Mouse (Mus musculus) CD4-positive, CD25-positive, alpha-beta regulatory T cell, adult 4 months (primary cell): Measurements from ENCODE around the gene Nol7. TPM values are rescaled to one million over a fixed set of nuclear protein-coding genes. Genes with fewer than 3 reads are reported as not detected.

ENCODE experiments used
- ATAC-seq: one replicate; pipeline ENCODE4 v1.8.0; 2017
- polyA plus RNA-seq, 2 experiments: library from polyadenylated mRNA; unstranded; fragments of 100-300 nt; shearing (Covaris generic); gene quantifications; one replicate each; pipeline ENCODE4 v1.2.1; 2017

Gene Nol7
- 100 to 1,000 TPM; 126 to 136 TPM for polyA plus RNA-seq

DNA sequence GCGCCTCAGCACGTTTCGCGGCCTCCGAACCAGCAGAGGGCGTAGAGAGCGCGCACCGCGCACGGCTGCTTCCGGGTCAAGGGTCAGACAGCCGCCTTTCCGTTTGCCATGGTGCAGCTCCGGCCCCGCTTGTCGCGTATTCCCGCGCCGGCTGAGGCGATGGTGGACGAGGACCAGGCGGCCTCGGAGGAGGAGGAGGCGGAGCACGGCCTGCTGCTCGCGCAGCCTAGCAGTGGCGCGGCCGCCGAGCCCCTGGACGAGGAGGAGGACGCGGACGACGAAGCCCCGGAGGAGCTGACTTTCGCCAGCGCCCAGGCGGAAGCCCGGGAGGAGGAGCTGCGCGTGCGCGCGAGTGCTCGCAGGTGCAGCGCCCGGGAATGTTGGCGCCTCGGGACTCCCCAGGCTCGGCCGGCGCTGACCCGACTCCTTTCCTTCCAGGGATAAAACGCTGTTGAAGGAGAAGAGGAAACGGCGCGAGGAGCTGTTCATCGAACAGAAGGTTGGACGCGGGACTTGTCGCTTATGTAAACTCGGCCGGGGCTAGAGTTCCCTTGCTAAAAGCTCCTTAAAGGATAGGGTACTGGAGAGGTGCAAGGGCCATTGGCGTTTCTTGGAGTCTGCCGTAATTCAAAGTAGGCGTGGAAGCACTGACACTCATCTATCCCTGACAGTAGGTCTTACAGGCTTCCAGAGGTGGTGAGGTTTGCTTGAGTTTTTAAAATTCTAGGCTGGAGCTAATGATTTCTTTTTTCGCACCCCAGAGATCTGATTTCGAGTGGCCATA lies at the start of gene Nol7:
Gene Nol7, plus strand, starts transcription at position 94 of the 784 bp plus-strand sequence.
- ATAC-seq = peak; percentile 95

DNA sequence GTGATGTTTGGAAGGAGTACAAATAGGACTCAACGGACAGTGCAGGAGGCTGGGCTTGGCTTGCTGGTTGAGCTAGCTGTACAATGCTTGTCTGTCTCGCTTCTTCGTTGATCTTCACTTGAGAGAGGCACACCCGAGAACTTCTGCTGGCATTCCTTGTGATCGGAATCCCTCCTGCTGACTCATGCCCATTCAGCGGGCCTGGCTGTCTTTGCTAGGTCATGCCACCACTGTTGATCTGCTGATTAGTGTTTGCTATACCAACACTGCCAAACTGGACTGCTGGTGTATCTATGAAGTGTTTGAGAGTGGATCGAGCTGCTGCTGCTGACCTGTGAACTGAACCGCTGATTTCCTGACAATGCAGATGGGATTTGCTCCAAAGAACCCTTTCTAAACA lies 48.8 kb upstream of the Nol7 start:
- ATAC-seq = no peak

DNA sequence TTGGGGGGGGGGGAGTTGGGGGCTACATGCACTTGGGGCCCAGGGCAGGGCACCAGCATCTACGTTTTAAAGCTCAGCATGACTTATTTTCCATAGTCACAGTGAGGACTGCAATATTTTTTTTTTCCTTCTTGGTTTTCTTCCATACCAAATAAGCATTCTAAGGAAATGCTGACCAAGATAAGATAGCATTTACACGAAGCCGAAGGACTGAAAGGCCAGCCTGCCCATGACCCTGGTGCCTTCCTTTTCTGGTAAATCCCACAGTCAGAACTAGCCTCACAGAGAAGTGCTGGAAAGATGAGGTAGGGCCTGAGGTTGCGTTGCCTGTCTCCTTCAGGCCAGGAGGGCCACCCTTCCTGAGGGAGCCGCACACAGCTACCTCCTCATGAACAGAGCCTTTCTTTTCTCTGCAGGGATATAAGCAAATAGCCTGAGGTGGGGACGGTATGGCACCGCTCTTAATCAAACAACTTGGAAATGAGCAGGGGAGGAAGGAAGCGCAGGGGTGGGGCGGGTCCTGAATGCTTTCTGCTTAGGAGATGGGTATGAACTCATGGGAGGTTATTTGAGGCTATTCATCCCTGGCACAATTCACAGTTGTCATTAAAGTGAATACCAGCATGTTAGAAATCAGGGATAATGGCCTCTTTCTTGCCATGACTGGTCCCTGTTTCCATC lies 47.6 kb upstream of the Nol7 start:
- ATAC-seq = no peak

DNA sequence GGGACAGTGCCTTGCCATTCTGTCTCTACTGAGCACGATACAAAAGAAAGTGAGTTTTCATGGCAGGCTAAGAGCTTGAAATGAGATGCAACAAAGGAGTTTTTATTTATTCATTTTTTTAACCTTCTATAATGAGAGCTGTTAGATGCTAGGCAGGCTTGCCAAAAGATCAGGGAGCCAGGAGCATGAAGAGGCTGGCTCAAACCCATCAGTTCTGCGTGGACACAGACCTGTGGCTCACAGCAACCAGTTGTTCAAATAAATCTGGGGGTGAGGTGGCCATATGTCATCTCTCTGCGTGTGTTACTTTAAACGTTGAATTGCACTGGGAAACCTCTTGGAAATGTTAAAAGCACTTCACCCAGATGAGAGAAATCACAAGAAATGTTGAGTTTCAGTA lies 44.8 kb upstream of the Nol7 start:
- no peak for ATAC-seq

DNA sequence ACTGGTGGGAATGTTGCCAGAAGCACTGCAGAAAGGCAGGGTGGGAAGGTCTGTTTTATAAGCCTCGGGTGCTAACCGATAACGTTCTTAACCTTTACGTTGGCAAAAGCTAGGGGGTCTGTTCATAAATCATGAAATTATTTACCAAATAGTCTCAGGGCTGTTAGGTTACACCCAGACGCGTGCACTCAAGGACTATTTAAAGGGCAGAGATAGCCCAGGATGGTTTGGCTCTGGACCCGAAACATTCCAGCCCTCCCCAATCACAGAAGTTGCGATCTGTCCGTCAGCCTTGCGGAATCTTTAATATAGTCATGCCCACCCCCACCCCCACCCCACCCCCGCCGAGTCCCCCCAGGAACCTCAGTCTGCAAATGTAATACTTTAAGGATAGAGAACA lies 43.8 kb upstream of the Nol7 start:
- ATAC-seq = no peak

DNA sequence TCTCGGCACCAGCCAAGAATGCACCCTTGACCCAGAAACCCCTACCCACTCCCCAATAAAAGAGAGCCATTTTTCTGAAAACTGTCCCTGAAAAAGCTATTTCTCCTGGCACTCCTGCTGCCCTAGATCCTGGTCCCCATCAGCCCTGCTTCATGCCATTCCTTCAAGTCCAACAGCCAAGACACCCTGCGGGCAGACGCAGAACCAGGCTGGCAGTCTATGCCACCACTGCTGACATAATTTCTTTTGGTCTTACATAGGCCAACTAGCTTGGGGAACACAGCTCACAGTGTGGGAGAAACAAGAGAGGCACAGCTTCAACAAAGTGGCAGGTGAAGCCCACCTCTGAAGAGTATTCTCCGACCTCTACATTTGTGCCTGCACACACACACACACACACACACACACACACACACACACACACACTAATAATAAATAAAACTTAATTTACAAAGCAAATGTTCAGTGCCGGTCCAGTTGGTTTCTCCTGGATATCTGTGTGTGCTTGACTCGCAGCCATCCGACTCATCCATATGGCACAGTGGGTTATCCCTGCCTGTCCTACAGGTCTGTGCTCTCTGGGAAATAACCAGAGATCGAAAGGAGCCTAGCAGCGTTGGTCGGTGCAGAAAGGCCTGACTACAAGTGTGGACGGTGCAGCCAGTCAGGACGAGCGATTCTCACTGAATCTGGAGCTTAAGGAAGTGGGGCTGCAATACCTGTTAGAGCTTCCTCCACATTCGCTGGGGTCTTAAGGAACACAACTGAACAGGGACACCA lies 41.7 kb upstream of the Nol7 start:
- no peak for ATAC-seq

DNA sequence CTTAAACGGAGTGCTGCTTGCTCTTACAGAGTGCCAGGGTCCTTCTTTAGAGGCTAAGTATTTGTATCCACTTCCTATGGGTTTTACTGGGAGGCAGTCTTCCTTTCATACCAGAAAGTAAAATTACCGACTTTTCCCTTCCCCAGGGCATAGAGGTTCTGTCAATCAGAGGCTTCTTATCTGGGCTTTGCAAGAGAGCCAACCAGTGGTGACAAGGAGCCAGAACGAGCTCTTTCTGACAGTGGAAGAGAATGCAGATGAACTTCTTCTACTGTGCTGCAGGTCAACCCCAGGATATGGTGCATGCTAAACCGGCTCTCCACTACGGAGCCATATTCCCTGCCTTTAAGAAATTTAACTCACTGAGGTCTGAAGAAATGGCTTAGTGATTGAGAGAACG lies 37.7 kb upstream of the Nol7 start:
- no peak for ATAC-seq

DNA sequence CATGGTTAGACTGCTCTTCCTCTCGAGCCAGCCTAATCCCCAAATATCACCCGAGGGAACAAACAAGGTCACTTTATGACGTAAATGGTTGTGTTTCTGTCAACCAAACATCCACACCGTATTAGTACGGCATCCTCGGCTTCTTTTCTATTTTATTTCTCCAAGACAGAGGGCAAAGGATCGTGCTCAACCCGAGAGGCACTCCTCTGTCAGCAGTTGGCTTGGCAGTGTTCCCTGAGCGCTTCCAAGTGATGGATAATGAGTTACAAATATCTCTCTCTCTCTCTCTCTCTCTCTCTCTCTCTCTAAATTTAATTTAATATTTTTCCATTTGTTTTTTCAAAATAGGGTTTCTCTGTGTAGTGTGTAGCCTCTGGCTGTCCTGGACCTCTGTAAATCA lies 35.8 kb upstream of the Nol7 start:
- no peak for ATAC-seq

DNA sequence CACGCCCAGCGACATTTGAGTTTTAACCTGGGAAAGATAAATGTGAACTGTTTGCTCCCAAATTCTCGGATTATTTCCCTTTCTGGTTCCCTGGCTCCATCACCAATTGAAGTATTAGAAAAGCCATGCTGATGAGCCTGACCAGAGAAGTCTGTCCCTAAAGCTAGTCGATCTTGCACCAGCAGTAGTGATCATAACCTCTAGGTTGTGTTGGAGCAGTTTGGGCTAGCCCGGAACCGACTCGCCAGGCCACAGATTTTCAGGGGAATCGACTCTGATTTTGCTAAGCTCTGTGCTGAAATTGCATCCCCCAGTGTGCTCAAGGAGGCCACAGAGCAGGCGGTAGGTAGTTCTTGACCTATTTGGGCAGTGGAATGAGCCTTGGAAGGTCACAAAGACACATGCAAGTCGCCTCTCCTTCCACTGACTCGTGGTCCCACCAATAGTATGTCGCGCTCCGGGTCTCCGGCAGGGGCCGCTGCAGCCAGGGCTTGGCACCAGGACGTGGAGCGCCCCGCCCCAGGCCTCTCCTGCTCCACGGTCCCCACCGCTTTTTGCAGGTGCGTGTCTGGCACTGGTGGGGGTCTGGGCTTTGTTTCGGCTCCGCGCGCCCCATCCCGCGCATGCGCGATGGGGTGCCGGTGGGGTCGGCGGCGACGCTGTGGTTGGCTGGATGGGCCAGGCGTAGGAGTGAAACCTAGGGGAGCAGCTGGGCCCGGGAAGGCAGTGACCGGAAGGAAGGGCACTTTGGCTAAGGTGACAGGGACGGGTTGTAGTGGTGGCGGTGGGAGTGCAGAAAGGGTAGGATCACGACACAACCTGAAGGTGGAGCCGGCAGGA lies 33.0 kb upstream of the Nol7 start, which contains the start of gene Sirt5:
Gene Sirt5, plus strand, starts transcription at position 512 of the 840 bp plus-strand sequence.
- ATAC-seq = peak; percentile 92

DNA sequence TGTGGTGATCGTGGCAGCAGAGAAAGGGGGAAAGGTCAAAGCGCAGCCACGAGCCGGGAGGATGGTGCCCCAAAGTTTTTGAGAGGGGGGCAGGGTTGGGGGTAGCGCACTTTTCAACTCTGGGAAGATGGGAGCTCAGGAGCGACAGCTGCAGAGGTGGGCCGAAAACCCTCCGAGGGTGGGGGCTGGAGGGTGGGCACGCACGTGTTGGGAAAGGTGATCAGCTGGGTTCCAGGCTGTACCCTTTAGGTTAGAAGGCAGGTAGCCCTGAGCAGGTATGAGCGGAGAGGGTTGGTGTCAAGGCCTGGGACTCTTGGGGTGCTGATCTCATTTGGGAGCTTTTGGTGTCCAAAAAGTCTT lies 32.4 kb upstream of the Nol7 start:
- ATAC-seq = no peak

DNA sequence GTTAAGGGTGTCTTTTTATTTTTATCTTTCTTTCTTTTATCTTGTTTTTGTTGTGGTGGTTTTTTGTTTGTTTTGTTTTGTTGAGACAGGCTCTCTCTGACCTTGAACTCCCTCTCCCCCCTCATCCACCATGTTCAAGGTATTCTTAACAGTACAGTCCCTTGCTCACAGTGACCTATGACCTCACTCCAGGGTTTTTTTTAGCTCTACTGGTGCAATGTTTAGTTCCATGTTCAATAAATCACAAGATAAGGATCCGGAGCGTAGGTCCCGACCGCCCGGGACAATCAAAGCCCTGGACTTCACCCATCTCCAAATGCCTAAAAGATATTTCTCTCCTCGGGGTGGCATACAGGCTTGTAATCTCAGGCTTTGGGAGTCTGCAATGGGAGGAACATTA lies 28.1 kb upstream of the Nol7 start:
- no peak for ATAC-seq

DNA sequence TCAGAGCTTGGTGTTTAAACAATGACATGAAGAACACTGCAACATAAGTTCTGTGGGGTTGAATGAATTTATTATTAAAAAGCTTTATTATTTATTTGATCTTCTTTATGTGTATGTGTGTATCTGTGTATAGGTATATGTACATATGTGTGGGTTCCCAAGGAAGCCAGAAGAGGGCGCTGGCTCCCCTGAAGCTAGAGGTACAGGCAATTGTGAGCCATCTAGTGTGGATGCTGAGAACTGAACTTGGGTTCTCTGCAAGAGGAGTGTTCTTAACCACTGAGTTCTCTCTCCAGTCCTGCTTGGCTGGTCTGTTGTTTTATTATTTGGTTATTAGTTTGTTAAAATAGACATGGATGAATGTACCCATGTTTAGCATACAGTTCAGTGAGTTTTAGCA lies 25.3 kb upstream of the Nol7 start:
- ATAC-seq = no peak

DNA sequence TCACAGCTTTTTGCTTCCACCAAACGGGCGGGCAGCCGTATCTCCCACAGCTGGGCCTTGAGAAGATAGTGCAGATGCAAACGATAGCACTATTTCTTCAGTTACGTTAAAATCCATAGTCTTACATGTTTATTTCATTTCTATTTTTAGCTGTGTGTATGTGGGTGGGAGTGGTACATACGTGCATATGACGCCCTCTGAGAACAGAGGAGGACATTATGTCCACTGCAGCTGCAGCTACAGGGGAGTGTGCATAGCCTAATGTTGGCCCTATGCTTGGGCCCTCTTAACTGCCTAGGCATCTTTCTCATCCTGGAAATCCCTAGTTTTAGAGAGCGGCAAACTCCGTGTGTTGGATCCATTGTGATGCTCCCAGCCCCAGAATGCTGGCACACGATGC lies 24.0 kb upstream of the Nol7 start:
- no peak for ATAC-seq

DNA sequence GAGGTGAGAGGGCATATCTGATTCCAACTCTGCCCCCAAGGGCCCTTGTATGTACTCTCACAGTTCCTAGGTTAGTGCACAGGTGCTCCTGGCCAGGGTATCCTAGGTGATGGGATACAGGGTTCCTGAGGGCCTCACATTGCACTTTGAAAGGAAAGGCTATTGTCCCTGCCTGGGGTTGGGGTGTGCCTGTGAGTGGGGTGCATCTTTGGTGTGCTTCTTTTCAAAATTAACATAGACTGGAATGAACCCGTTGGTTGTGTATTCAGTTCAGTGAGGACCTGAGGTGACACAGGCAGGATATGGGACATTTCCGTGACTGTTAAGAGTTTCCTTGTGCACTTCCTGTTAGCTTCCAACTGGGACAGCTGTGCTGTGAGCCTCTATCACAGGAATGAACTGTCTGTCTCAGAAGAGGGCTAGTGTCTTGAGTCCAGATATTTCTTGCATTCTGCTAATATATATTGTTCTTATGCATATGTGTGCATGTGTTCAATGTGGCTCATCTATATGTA lies 23.2 kb upstream of the Nol7 start:
- no peak for ATAC-seq

DNA sequence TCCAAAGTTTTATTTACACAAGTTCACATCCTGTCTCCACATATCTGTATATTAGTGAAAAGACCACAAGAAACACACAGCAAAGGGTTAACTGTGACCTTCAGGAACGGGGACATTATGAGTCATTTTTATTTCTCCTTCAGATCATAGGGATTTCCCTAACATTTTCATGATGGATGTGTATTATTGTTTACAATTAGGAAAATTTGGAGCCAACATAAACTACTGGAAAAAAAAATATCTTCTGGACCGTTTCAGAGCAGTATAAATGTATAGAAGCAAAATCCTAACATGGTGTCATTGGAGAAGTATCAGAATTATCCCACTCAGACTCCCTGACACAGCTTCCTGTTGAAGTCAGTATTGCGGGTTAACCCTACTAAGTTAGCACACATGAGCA lies 18.2 kb upstream of the Nol7 start:
- ATAC-seq = no peak

DNA sequence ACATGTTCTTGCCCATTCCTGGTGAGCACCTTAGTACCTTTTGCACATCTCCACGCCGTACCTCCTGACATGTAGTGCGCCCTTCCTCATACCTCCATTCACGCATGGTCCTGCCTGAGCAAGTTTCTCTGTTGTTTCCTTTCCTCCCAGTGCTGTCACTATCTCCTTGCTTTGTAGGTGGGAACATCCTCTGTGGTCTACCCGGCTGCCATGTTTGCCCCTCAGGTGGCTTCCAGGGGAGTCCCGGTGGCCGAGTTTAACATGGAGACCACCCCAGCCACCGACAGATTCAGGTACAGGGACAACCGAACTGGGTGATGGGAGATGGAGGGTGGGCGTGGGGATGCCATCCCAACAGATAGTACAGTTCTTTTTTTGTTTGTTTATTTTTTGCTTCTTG lies 12.9 kb upstream of the Nol7 start:
- no peak for ATAC-seq

DNA sequence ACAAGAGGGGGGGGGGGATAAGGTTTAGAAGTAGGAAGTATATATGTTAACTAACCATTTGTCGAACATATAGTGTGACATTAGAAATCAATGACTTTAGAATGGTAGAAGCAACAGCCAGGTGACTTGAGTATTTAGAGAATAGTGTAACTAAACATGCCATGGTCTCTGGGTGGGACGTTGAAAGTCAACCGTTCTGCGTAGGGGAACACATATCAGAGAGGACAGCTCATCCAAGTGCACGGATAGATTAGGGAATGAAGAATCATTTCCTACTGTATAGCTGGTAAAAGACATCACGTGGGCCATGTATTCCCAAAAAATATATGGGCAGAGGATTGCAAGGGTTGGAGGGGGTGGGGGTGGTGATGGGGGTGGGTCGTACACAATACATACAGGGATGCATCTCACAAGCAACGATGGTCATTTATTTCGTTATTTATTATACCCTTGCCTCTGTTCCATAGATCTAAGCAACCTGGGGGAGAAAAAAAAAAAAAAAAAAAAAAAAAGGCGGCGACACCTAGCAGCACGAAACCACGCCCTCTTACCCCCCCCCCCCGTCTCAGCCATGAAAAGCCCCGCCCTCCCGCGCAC lies 392 bp upstream of the Nol7 start:
- ATAC-seq = no peak

DNA sequence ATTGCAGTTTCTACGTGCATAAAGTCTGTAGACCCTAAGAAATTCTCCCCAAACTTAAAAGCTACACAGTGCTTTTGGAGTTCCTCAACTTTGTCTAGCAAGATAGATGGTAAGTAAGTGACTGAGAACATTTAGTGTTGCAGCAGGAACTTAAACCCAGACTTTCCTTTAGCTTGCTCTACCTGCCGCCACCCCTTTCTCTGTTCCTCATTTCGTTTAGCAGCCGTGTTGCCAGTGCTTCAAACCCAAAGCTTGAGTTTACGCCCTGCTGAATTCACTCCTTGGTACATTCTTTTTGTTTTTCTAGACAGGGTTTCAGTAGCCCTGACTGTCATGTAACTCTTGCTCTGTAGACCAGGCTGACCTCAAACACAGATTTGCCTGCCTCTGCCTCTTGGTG lies 1.4 kb downstream of the Nol7 start:
- ATAC-seq = no peak

DNA sequence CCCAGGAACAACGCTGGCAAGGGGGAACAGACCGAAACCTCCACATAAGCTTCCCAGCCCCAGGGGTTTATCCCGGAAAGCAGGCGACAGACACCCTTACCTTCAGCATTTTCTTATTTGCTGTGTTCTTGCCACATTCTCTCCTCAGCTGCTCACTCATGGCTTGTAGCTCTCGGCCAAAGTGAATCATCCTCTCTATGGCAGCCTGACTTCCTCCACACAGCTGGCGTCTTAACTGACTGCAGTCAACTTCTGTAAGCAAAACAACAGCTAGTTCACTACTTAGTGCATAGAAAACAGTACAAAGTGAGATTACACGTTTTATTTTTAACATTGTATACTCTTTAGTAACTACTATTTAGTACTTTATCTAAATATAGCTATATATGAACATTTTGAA lies 14.1 kb downstream of the Nol7 start:
- ATAC-seq = no peak

DNA sequence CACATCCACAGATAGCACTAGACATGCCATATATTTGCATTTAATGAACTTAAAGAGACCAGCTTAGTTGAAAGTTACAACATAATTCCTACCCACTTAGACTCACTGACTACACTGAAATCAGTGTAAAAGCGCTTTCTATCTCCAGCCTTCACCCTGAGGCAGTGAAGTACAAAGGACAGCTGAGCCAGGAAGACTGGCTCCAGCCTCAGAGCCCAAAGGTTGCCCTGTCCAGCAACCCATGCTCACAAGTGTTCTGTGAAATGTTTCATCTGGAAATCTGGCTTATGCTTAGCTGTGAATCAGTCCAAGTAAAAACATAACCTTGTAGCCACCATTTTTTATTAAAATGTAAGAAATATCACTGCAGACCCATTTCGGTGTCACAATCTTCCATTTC lies 15.4 kb downstream of the Nol7 start:
- ATAC-seq = no peak

DNA sequence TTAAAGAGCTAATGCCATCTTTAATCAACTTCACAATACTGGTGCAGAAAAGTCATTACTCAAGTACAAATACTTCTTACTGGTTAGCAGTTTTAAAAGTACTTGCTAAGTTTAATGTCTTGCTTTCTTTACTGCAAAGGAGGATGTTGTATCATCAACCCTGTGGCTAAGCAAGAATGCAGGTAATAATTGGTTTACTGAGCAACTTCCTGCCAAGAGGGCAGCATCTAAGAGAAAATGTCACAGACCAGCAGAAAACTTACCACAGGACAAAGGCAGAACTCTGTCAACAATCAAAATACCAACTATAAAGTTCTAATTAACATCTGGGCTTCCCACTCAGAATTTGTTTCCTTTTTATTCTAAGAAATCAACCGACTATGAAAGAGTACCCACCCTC lies 17.1 kb downstream of the Nol7 start:
- ATAC-seq = peak; percentile 67

DNA sequence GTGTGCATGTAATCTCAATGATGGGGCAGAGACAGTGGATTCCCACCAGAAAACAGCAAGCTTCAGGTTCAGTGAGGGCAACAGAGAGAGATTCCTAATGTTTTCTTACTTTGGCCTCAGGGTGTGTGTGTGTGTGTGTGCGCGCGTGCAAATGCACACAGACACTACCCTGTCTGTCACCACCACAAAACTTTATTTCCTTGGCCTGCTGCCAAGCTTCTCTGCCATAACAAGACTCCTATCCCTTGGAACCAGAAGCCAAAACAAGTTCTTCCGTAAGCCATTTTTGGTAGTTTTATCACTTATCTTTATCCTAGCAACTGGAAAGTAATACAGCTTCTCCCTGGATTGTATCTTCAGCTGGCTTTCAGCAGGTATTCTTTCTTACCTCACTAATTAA lies 30.2 kb downstream of the Nol7 start:
- no peak for ATAC-seq
